Mouse (Mus musculus): ENCODE results near the gene 4933425L06Rik. TPM values are rescaled to one million over a fixed set of nuclear protein-coding genes. Genes with fewer than 3 reads are reported as not detected.

4933425L06Rik gene
- polyA plus RNA-seq (2014; fragmentation: Nextera tagmentation; extraction: Ambion mirVana), result not detected in 2 replicates

DNA sequence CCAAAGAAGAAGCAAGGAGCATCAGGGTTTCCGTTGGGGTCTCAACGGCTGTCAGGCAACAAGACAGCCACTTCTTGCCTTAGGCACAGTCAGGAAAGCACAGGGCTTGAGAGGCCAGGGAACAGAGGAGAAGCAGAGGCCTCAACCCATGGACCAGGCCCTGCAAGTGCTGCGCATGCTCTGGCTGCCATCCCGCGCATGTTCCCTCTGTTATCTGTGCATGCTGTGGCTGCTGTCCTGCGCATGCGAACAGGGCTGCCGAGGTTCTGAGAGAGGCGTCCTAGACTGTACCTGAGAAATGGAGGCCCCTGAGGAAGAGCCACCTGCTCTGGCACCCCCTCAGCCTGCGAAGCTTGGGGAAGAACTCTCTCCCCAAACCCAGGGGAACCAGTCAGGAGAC, at the start of gene 4933425L06Rik:
Gene 4933425L06Rik, plus strand, starts transcription at position 261 of the 400 bp plus-strand sequence.
- Histone ChIP-seq H3K9ac (replicated peaks; ENCODE audit: low read length) (no peak within 1 kb of the TSS), H3K4me2 (ENCODE audit: low read depth, low read length) (no peak within 1 kb of the TSS), H3K36me3 (replicated peaks; ENCODE audit: control insufficient read depth, insufficient read depth, low read depth, low read length) (no peaks in the 10 kb centered on the region), H3K9me3 (replicated peaks; ENCODE audit: control insufficient read depth, low read length) (no peaks in the 10 kb centered on the region), H3K27me3 (ENCODE audit: control insufficient read depth, insufficient read depth, low read length) (no peaks in the 10 kb centered on the region), H3K27ac (replicated peaks; ENCODE audit: low read depth, low read length) (no peak within 1 kb of the TSS), H3K4me1 (ENCODE audit: control insufficient read depth, insufficient read depth, low read length) (no peaks in the 10 kb centered on the region), H3K4me3 (ENCODE audit: low read depth, low read length) (no peak within 1 kb of the TSS)
- WGBS, result 88% methylated on average over 10 of the region's 10 CpGs
- DNase-seq (ENCODE audit: low spot score), result no peak
- no peak for ATAC-seq (replicated peaks; ENCODE audit: insufficient number of reproducible peaks, low FRiP score, low TSS enrichment, low read depth)

DNA sequence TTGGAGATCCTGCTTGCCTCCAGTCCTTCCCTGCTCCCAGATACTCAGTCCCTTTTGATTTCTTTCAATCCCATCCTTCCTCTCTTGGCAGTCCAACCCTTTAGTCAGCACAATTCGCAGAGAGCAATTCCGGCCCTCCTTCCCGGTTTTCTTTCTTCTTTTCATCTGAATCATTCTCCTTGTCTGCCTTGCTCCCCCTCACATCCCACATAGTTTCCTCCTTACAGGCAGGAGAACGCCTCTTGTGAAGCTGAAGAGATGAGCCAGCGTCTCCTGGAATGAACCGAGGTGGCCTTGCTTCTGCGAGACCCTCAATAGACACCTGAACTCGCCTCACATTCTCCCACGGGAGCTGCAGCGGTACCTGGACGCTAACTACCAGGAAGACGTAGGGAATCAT, 44.1 kb upstream of the 4933425L06Rik start:
- ATAC-seq (replicated peaks; ENCODE audit: insufficient number of reproducible peaks, low FRiP score, low TSS enrichment, low read depth), result no peak
- Histone ChIP-seq H3K4me2 (ENCODE audit: low read depth, low read length) (no peak overlapping the region), H3K27ac (replicated peaks; ENCODE audit: low read depth, low read length) (no peak overlapping the region)

DNA sequence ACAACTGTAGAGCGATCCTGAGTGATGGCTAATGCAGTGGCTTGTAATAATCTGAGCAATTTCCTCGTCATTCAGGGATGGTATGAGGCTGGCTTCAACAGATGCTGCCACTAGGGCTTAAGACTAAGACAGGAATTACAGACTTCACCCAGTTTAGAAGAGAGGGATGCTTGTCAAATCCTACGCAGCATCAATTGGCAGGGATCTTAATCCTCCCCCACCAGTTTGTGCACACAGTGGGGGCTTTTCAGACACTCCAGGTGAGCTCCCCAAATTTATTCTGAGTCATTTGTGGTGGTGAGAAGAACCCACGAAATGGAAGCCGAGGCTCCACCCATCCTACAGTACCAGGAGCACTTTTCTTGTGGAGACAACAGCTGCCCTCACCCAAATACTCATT, 43.6 kb upstream of the 4933425L06Rik start:
- H3K27me3 ChIP-seq (ENCODE audit: control insufficient read depth, insufficient read depth, low read length), result no peaks in the 10 kb centered on the region
- H3K9me3 ChIP-seq (replicated peaks; ENCODE audit: control insufficient read depth, low read length), result no peaks in the 10 kb centered on the region
- H3K27ac ChIP-seq (replicated peaks; ENCODE audit: low read depth, low read length), result no peak overlapping the region
- WGBS, result 73% methylated on average over 5 of the region's 5 CpGs
- H3K4me2 ChIP-seq (ENCODE audit: low read depth, low read length), result no peak overlapping the region
- DNase-seq (ENCODE audit: low spot score) (no peak), ATAC-seq (replicated peaks; ENCODE audit: insufficient number of reproducible peaks, low FRiP score, low TSS enrichment, low read depth) (no peak)
- H3K9ac ChIP-seq (replicated peaks; ENCODE audit: low read length), result no peak overlapping the region
- H3K4me1 ChIP-seq (ENCODE audit: control insufficient read depth, insufficient read depth, low read length), result no peaks in the 10 kb centered on the region
- H3K4me3 ChIP-seq (ENCODE audit: low read depth, low read length), result no peak overlapping the region
- no peaks in the 10 kb centered on the region for H3K36me3 ChIP-seq (replicated peaks; ENCODE audit: control insufficient read depth, insufficient read depth, low read depth, low read length)

More for the DNA sequence above, 44.1 kb upstream of the 4933425L06Rik start:
- no peak overlapping the region for H3K9ac ChIP-seq (replicated peaks; ENCODE audit: low read length)
- 85% methylated on average over 12 of the region's 12 CpGs for WGBS
- H3K4me3 ChIP-seq (ENCODE audit: low read depth, low read length), result no peak overlapping the region
- no peaks in the 10 kb centered on the region for H3K9me3 ChIP-seq (replicated peaks; ENCODE audit: control insufficient read depth, low read length)
- DNase-seq (ENCODE audit: low spot score), result no peak
- no peaks in the 10 kb centered on the region for H3K4me1 ChIP-seq (ENCODE audit: control insufficient read depth, insufficient read depth, low read length)
- no peaks in the 10 kb centered on the region for H3K27me3 ChIP-seq (ENCODE audit: control insufficient read depth, insufficient read depth, low read length)
- no peaks in the 10 kb centered on the region for H3K36me3 ChIP-seq (replicated peaks; ENCODE audit: control insufficient read depth, insufficient read depth, low read depth, low read length)

DNA sequence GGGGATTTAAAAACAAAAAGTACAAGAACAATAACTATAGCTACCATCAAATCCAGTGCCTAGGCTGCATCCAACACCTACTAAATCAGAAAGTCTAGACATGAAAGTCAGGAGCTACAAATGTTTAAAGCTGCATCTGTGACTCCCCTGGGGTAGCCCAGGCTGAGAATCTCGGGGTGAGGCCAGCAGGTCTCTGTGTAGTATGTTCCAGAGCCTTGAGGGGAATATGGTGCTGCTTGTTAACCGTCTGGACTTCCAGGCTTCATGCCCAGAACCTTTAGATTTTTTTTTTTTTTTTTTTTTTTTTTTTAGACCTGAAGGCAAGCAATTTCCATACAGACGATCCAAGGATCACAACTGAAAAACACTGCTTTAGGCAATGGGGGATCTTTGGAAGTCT, 38.0 kb upstream of the 4933425L06Rik start:
- no peak overlapping the region for H3K9ac ChIP-seq (replicated peaks; ENCODE audit: low read length)
- WGBS, result 52% methylated on average over 3 of the region's 3 CpGs
- no peak for DNase-seq (ENCODE audit: low spot score)

DNA sequence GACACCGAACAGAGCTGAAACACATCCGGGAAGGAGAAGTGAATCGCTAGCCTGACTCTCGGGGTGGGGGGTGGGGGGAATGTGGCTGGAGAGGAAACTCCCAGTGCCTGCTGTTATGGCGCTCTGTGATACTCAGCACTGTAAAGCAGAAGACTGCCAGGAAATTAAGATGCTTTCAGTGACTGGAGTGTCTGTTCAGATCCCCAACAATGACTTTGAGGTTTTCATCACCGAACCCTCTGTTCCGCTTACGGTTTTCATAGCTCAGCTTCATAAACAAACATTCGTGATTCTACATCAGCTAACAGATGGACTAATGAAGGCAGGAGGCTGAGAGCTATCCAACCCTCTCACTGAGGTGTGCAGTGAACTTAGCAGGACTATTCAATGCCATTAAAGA, 34.5 kb upstream of the 4933425L06Rik start:
- ATAC-seq (replicated peaks; ENCODE audit: insufficient number of reproducible peaks, low FRiP score, low TSS enrichment, low read depth), result no peak
- WGBS, result 59% methylated on average over 9 of the region's 9 CpGs
- no peak overlapping the region for H3K4me2 ChIP-seq (ENCODE audit: low read depth, low read length)
- no peak overlapping the region for H3K4me3 ChIP-seq (ENCODE audit: low read depth, low read length)
- no peaks in the 10 kb centered on the region for H3K27me3 ChIP-seq (ENCODE audit: control insufficient read depth, insufficient read depth, low read length)
- H3K9ac ChIP-seq (replicated peaks; ENCODE audit: low read length), result no peak overlapping the region
- H3K36me3 ChIP-seq (replicated peaks; ENCODE audit: control insufficient read depth, insufficient read depth, low read depth, low read length), result no peaks in the 10 kb centered on the region
- no peaks in the 10 kb centered on the region for H3K4me1 ChIP-seq (ENCODE audit: control insufficient read depth, insufficient read depth, low read length)
- no peak for DNase-seq (ENCODE audit: low spot score)
- no peaks in the 10 kb centered on the region for H3K9me3 ChIP-seq (replicated peaks; ENCODE audit: control insufficient read depth, low read length)
- no peak overlapping the region for H3K27ac ChIP-seq (replicated peaks; ENCODE audit: low read depth, low read length)

More for the DNA sequence above, 38.0 kb upstream of the 4933425L06Rik start:
- ATAC-seq (replicated peaks; ENCODE audit: insufficient number of reproducible peaks, low FRiP score, low TSS enrichment, low read depth), result no peak
- no peaks in the 10 kb centered on the region for H3K4me1 ChIP-seq (ENCODE audit: control insufficient read depth, insufficient read depth, low read length)
- no peak overlapping the region for H3K4me2 ChIP-seq (ENCODE audit: low read depth, low read length)
- no peaks in the 10 kb centered on the region for H3K9me3 ChIP-seq (replicated peaks; ENCODE audit: control insufficient read depth, low read length)
- no peaks in the 10 kb centered on the region for H3K27me3 ChIP-seq (ENCODE audit: control insufficient read depth, insufficient read depth, low read length)
- H3K4me3 ChIP-seq (ENCODE audit: low read depth, low read length), result no peak overlapping the region
- H3K36me3 ChIP-seq (replicated peaks; ENCODE audit: control insufficient read depth, insufficient read depth, low read depth, low read length), result no peaks in the 10 kb centered on the region
- H3K27ac ChIP-seq (replicated peaks; ENCODE audit: low read depth, low read length), result no peak overlapping the region

DNA sequence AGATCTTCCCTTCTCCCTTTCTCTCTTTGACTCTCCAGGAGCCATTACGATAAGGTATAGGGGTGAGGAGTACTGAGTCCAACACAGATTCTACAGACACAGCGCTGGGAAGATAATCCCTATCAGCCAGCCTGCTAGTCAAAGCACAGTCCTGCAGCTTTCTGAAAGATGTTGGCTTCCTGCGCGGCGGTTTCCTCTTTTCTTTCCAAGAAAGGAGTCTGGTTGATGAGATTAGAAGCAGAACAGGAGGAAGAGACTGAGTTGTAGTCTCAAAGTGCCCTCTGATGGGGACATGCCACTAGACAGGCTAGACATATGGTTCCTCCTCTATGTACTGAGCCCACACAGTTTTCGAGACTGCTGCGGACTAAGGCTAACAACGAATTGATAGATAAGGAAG, 33.3 kb upstream of the 4933425L06Rik start:
- no peak overlapping the region for H3K9ac ChIP-seq (replicated peaks; ENCODE audit: low read length)
- DNase-seq (ENCODE audit: low spot score) (no peak), ATAC-seq (replicated peaks; ENCODE audit: insufficient number of reproducible peaks, low FRiP score, low TSS enrichment, low read depth) (no peak)
- 78% methylated on average over 8 of the region's 8 CpGs for WGBS
- H3K9me3 ChIP-seq (replicated peaks; ENCODE audit: control insufficient read depth, low read length), result no peaks in the 10 kb centered on the region
- no peaks in the 10 kb centered on the region for H3K4me1 ChIP-seq (ENCODE audit: control insufficient read depth, insufficient read depth, low read length)
- no peak overlapping the region for H3K4me2 ChIP-seq (ENCODE audit: low read depth, low read length)
- no peak overlapping the region for H3K27ac ChIP-seq (replicated peaks; ENCODE audit: low read depth, low read length)
- H3K4me3 ChIP-seq (ENCODE audit: low read depth, low read length), result no peak overlapping the region
- H3K27me3 ChIP-seq (ENCODE audit: control insufficient read depth, insufficient read depth, low read length), result peaks cover 3% of the 10 kb centered on the region; the same call in 1 of the 2 replicates
- H3K36me3 ChIP-seq (replicated peaks; ENCODE audit: control insufficient read depth, insufficient read depth, low read depth, low read length), result no peaks in the 10 kb centered on the region

DNA sequence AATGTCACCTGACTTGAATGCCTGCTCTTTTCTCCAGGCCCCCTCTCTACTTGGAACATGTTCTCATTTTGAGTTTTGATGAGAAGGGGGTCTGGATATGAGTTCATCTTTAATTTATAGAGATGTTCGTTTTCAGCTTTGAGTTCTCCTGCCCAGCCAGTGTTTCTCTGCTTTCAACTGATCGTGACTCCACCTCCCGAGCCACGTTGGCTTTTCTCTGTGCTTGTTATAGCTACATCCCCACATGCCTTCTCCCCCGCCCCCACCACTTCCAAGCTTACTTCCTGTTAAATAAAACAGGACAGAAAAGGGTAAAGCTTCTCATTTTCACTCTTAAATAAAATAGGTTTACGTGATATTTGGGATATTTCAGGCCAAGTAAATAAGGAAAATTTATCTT, 30.5 kb upstream of the 4933425L06Rik start:
- Histone ChIP-seq H3K9me3 (replicated peaks; ENCODE audit: control insufficient read depth, low read length) (no peaks in the 10 kb centered on the region), H3K36me3 (replicated peaks; ENCODE audit: control insufficient read depth, insufficient read depth, low read depth, low read length) (no peaks in the 10 kb centered on the region), H3K4me3 (ENCODE audit: low read depth, low read length) (no peak overlapping the region), H3K27ac (replicated peaks; ENCODE audit: low read depth, low read length) (no peak overlapping the region), H3K4me2 (ENCODE audit: low read depth, low read length) (no peak overlapping the region), H3K4me1 (ENCODE audit: control insufficient read depth, insufficient read depth, low read length) (no peaks in the 10 kb centered on the region), H3K9ac (replicated peaks; ENCODE audit: low read length) (no peak overlapping the region), H3K27me3 (ENCODE audit: control insufficient read depth, insufficient read depth, low read length) (peaks cover 3% of the 10 kb centered on the region; the same call in 1 of the 2 replicates)
- no peak for DNase-seq (ENCODE audit: low spot score)
- no peak for ATAC-seq (replicated peaks; ENCODE audit: insufficient number of reproducible peaks, low FRiP score, low TSS enrichment, low read depth)
- 40% methylated on average over 6 of the region's 6 CpGs for WGBS

DNA sequence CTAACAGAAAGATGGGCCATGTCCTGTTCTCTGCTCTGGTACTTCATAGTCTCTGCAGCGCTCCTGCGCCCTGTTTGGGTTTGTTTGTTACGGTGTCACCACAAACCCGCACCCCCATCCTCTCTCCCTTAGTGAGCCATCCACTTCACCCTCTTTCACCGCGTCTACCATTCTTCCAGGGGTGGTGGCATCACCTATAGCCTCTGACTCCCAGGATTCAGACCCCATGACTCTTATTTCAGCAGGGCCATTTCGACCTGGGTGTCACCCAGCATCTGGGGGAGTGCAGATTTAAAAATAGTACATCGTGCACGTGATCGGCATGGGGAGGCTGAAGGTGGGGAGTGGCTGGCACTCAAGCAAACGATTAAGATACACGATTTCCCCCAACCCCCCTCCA, 28.3 kb upstream of the 4933425L06Rik start:
- ATAC-seq (replicated peaks; ENCODE audit: insufficient number of reproducible peaks, low FRiP score, low TSS enrichment, low read depth) (0 out of 2 replicates have a peak, but pooled peaks have one; percentile 10), DNase-seq (ENCODE audit: low spot score) (no peak)
- 4% methylated on average over 12 of the region's 12 CpGs for WGBS
- Histone ChIP-seq H3K27me3 (ENCODE audit: control insufficient read depth, insufficient read depth, low read length) (peaks cover 3% of the 10 kb centered on the region; the same call in 1 of the 2 replicates), H3K4me3 (ENCODE audit: low read depth, low read length) (peak overlapping the region; percentile 59), H3K4me2 (ENCODE audit: low read depth, low read length) (peak overlapping the region; percentile 95), H3K9ac (replicated peaks; ENCODE audit: low read length) (peak overlapping the region; percentile 65), H3K36me3 (replicated peaks; ENCODE audit: control insufficient read depth, insufficient read depth, low read depth, low read length) (no peaks in the 10 kb centered on the region), H3K27ac (replicated peaks; ENCODE audit: low read depth, low read length) (no peak overlapping the region), H3K4me1 (ENCODE audit: control insufficient read depth, insufficient read depth, low read length) (no peaks in the 10 kb centered on the region), H3K9me3 (replicated peaks; ENCODE audit: control insufficient read depth, low read length) (no peaks in the 10 kb centered on the region)
